Mouse (Mus musculus) CH12.LX (cell line): Measurements from ENCODE around the gene Chmp4b. TPM values are rescaled to one million over a fixed set of nuclear protein-coding genes. Genes with fewer than 3 reads are reported as not detected.

Source experiments
- DNase-seq: peaks from one replicate; pipeline ENCODE4 v3.0.0-alpha.2; 2013; ENCODE audit errors: extremely low read depth
- H3K27ac ChIP-seq: 2 replicates; pipeline ENCODE4 v1.5.1; 2012; ENCODE audit warnings: low read depth, mild to moderate bottlenecking, control low read depth, moderate library complexity; ENCODE audit not compliant: insufficient read depth
- H3K27me3 ChIP-seq: replicated peaks from 2 replicates; pipeline ENCODE3; 2012; ENCODE audit warnings: inconsistent platforms
- H3K36me3 ChIP-seq, 2 experiments: replicated peaks in 1 of 2; 2 replicates each; pipeline versions ENCODE3 to v1.6.1; 2012; ENCODE audit warnings: inconsistent platforms in 1 of 2, low read length in 1 of 2, mild to moderate bottlenecking in 1 of 2, mixed read lengths in 1 of 2, moderate library complexity in 1 of 2; ENCODE audit not compliant: control insufficient read depth in 1 of 2, insufficient read depth in 1 of 2
- H3K4me1 ChIP-seq, 2 experiments: 2 replicates each; pipeline ENCODE4 v1.6.1; 2012; ENCODE audit warnings: inconsistent platforms in 1 of 2, moderate library complexity in 1 of 2; ENCODE audit not compliant: insufficient read depth in 2 of 2, control insufficient read depth in 1 of 2
- H3K4me2 ChIP-seq: 2 replicates; pipeline ENCODE4 v1.6.1; 2012; ENCODE audit warnings: low read depth, mild to moderate bottlenecking, control low read depth; ENCODE audit not compliant: poor library complexity, insufficient read depth, severe bottlenecking
- H3K4me3 ChIP-seq, 3 experiments: fragments of 150-350 bp in 1 of 3; sonication (generic) in 1 of 3; replicated peaks in 1 of 3; 2 replicates each; pipeline versions ENCODE3 to v1.5.1; 2011 to 2012; ENCODE audit warnings: low read depth in 2 of 3, low read length in 2 of 3, mild to moderate bottlenecking in 2 of 3, moderate library complexity in 2 of 3, control low read depth in 1 of 3, improper control_type of control experiment in 1 of 3, inconsistent platforms in 1 of 3, mixed read lengths in 1 of 3; ENCODE audit not compliant: poor library complexity in 1 of 3
- H3K79me2 ChIP-seq: replicated peaks from 2 replicates; pipeline ENCODE4 v1.6.1; 2012; ENCODE audit warnings: mild to moderate bottlenecking, moderate library complexity; ENCODE audit not compliant: control insufficient read depth, poor library complexity, insufficient read depth, severe bottlenecking; ENCODE audit errors: extremely low read depth
- H3K9ac ChIP-seq: 2 replicates; pipeline ENCODE4 v1.6.1; 2012; ENCODE audit warnings: low read depth, mild to moderate bottlenecking, control low read depth, moderate library complexity; ENCODE audit not compliant: insufficient read depth
- H3K9me3 ChIP-seq: replicated peaks from 2 replicates; pipeline ENCODE3; 2012; ENCODE audit warnings: low read length, inconsistent platforms, mixed read lengths
- BHLHE40 ChIP-seq: IDR thresholded peaks from 2 replicates; pipeline ENCODE4 v1.6.1; 2011; ENCODE audit warnings: mild to moderate bottlenecking, low read depth, low read length, improper control_type of control experiment
- CHD2 ChIP-seq: IDR thresholded peaks from 2 replicates; pipeline ENCODE4 v1.6.1; 2011; ENCODE audit warnings: low read length, improper control_type of control experiment
- CTCF ChIP-seq, 2 experiments: IDR thresholded peaks in 1 of 2; conservative IDR thresholded peaks in 1 of 2; 2 replicates each; pipeline ENCODE4 v1.5.1; 2011 to 2012; ENCODE audit warnings: low read depth in 2 of 2, low read length in 2 of 2, improper control_type of control experiment in 1 of 2, inconsistent platforms in 1 of 2, mild to moderate bottlenecking in 1 of 2, moderate library complexity in 1 of 2
- E2F4 ChIP-seq: IDR thresholded peaks from 2 replicates; pipeline ENCODE4 v1.6.1; 2011; ENCODE audit warnings: low read depth, low read length, improper control_type of control experiment; ENCODE audit not compliant: insufficient replicate concordance
- EP300 ChIP-seq: IDR thresholded peaks from 2 replicates; pipeline ENCODE4 v1.6.1; 2011; ENCODE audit warnings: low read length, improper control_type of control experiment
- GABPA ChIP-seq: IDR thresholded peaks from 2 replicates; pipeline ENCODE4 v1.6.1; 2012; ENCODE audit warnings: low read depth, low read length, improper control_type of control experiment, inconsistent platforms; ENCODE audit not compliant: insufficient replicate concordance
- KAT2A ChIP-seq: IDR thresholded peaks from 2 replicates; pipeline ENCODE4 v1.6.1; 2012; ENCODE audit warnings: low read length, improper control_type of control experiment, inconsistent platforms; ENCODE audit not compliant: insufficient replicate concordance
- MAX ChIP-seq: IDR thresholded peaks from 2 replicates; pipeline ENCODE4 v1.6.1; 2011; ENCODE audit warnings: low read length, improper control_type of control experiment
- MAZ ChIP-seq: IDR thresholded peaks from 2 replicates; pipeline ENCODE4 v1.6.1; 2012; ENCODE audit warnings: low read depth, mild to moderate bottlenecking, inconsistent platforms, low read length, improper control_type of control experiment, moderate library complexity
- MEF2A ChIP-seq: IDR thresholded peaks from 2 replicates; pipeline ENCODE4 v1.6.1; 2014; ENCODE audit warnings: low read depth, mild to moderate bottlenecking, inconsistent platforms, low read length, improper control_type of control experiment, borderline replicate concordance
- MYC ChIP-seq: IDR thresholded peaks from 2 replicates; pipeline ENCODE4 v1.6.1; 2011; ENCODE audit warnings: low read depth, mild to moderate bottlenecking, improper control_type of control experiment, low read length
- NELFE ChIP-seq: IDR thresholded peaks from 2 replicates; pipeline ENCODE4 v1.6.1; 2011; ENCODE audit warnings: low read depth, low read length, improper control_type of control experiment
- NRF1 ChIP-seq: IDR thresholded peaks from 2 replicates; pipeline ENCODE4 v1.6.1; 2014; ENCODE audit warnings: low read depth, mild to moderate bottlenecking, inconsistent platforms, low read length, improper control_type of control experiment, moderate library complexity
- POLR2A ChIP-seq: IDR thresholded peaks from 2 replicates; pipeline ENCODE4 v1.6.1; 2011; ENCODE audit warnings: low read depth, mild to moderate bottlenecking, improper control_type of control experiment, low read length
- RAD21 ChIP-seq: IDR thresholded peaks from 2 replicates; pipeline ENCODE4 v1.6.1; 2011; ENCODE audit warnings: low read depth, mild to moderate bottlenecking, low read length, improper control_type of control experiment, moderate library complexity
- RCOR1 ChIP-seq: conservative IDR thresholded peaks from 2 replicates; pipeline ENCODE4 v1.6.1; 2012; ENCODE audit warnings: low read depth, mild to moderate bottlenecking, inconsistent platforms, low read length, improper control_type of control experiment
- TBP ChIP-seq: conservative IDR thresholded peaks from 2 replicates; pipeline ENCODE4 v1.6.1; 2011; ENCODE audit warnings: low read depth, low read length, improper control_type of control experiment
- TCF12 ChIP-seq: IDR thresholded peaks from 2 replicates; pipeline ENCODE4 v1.6.1; 2014; ENCODE audit warnings: low read depth, mild to moderate bottlenecking, inconsistent platforms, low read length, improper control_type of control experiment
- UBTF ChIP-seq: IDR thresholded peaks from 2 replicates; pipeline ENCODE4 v1.6.1; 2012; ENCODE audit warnings: low read depth, mild to moderate bottlenecking, inconsistent platforms, low read length, improper control_type of control experiment, moderate library complexity
- USF1 ChIP-seq: IDR thresholded peaks from 2 replicates; pipeline ENCODE4 v1.6.1; 2014; ENCODE audit warnings: low read depth, mild to moderate bottlenecking, inconsistent platforms, low read length, improper control_type of control experiment
- USF2 ChIP-seq: conservative IDR thresholded peaks from 2 replicates; pipeline ENCODE4 v1.6.1; 2011; ENCODE audit warnings: low read depth, low read length, improper control_type of control experiment
- ZC3H11A ChIP-seq: IDR thresholded peaks from 2 replicates; pipeline ENCODE4 v1.6.1; 2012; ENCODE audit warnings: low read depth, mild to moderate bottlenecking, inconsistent platforms, low read length, improper control_type of control experiment
- dilution Hi-C: fragments of 300-500 bp; cut with MboI; formaldehyde crosslinking; loops from 2 replicates; pipeline ENCODE4 v1.14.3; 2020; ENCODE audit warnings: low sequenced_read_pairs; ENCODE audit not compliant: extremely low pct_unique_long_range_greater_than_20kb, extremely low pct_ligation_motif_present
- in situ Hi-C: fragments of 300-500 bp; cut with MboI; formaldehyde crosslinking; loops from 3 replicates; pipeline ENCODE4 v1.14.3; 2019; ENCODE audit warnings: low sequenced_read_pairs, low pct_ligation_motif_present, low pct_unique_long_range_greater_than_20kb, mixed read lengths
- polyA plus RNA-seq: library from polyadenylated mRNA; unstranded; fragments of >175 nt; gene quantifications from 2 replicates; pipeline ENCODE4 v1.2.1, GENCODE M21; 2012; ENCODE audit warnings: low read depth; ENCODE audit not compliant: insufficient read length
- total RNA-seq, 2 experiments: library from RNA; depleted of rRNA; stranded (reverse); fragments of 300-350 nt in 1 of 2; fragments of >200 nt in 1 of 2; gene quantifications; 2 replicates each; pipeline ENCODE4 v1.2.3; 2012 to 2014

The Chmp4b gene
- total and polyA plus RNA-seq, 3 experiments, result 105 to 152 (median 113) TPM

DNA sequence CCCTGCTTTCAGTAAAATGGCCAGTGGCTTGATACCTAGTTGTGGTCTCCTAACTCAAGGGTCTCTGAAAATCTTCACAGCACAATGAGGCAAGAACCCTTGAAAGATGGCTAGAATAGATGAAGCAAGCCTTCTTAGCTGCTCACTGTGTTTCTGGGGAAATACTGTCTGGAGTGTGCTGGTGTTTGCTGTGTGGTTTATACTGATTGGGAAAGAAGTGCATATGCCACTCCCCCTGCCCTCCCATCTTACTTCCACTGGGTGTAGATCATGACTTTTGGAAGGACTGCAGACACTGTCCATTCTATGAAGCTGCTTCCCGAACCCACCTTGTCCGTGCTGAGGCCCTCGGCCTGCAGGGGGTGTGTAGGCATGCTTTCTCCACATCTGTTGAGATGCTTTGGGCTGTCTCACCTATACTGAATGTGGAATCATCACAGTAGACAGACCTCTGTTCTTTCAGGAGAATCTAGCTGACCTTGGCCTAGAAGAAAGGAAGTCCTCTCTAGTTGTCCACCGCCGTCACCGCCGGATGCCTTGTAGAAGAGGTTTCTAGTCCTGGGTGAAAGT is 33.5 kb downstream of the Chmp4b start:
- H3K4me1 ChIP-seq, result peaks cover 0 to 16% of the 10 kb centered on the region in 2 experiments; a peak in 2 of 4 replicates
- dilution Hi-C loops, result no loop called here
- no peaks in the 10 kb centered on the region for H3K27me3 ChIP-seq
- no peaks in the 10 kb centered on the region for H3K9me3 ChIP-seq
- H3K79me2 ChIP-seq, result peaks cover 21% of the 10 kb centered on the region
- no peak overlapping the region for H3K9ac ChIP-seq
- no peak for DNase-seq
- peaks cover 24 to 82% of the 10 kb centered on the region in 2 experiments for H3K36me3 ChIP-seq
- H3K4me2 ChIP-seq, result no peak overlapping the region
- no peak overlapping the region for H3K27ac ChIP-seq
- no peak for TF ChIP-seq TCF12
- TF ChIP-seq NELFE, result no peak
- no peak for TF ChIP-seq EP300
- TF ChIP-seq MAX, result no peak
- no peak for TF ChIP-seq UBTF
- no peak for TF ChIP-seq CTCF (conservative IDR thresholded peaks at IDR 0.05 in 1 of 2, IDR thresholded peaks at IDR 0.05 in 1 of 2; ENCODE audit: low read depth in 2 of 2, low read length in 2 of 2)
- no peak for TF ChIP-seq USF1
- in situ Hi-C loops, result no loop called here
- H3K4me3 ChIP-seq, result no peak overlapping the region

DNA sequence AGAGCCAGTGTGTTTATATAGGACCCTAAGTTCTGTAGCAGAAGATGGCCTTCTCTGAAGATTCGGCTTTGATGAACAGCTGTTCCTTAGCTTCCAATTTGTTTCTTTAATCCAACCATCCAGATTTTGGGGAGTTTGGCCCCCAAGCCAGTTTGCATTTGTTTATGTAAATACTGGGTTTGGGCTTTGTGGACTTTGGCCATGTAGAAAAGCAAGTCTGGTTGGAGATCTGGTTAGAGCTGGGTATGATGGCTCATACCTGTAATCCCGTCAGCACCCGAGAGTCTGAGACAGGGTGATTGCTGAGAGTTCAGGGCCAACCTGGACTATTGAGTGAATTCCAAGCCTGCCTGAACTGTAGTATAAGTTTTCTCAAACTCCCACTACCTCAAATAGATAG is 34.3 kb downstream of the Chmp4b start:
- Histone ChIP-seq H3K79me2 (peaks cover 15% of the 10 kb centered on the region), H3K9me3 (no peaks in the 10 kb centered on the region), H3K4me3 (no peak overlapping the region), H3K9ac (no peak overlapping the region), H3K36me3 (peaks cover 32 to 84% of the 10 kb centered on the region in 2 experiments), H3K4me1 (peaks cover 0 to 11% of the 10 kb centered on the region in 2 experiments; a peak in 1 of 4 replicates), H3K4me2 (no peak overlapping the region), H3K27ac (no peak overlapping the region), H3K27me3 (no peaks in the 10 kb centered on the region)
- in situ Hi-C loops (no loop called here), dilution Hi-C loops (no loop called here)
- TF ChIP-seq MAZ (no peak), MEF2A (no peak), ZC3H11A (no peak), USF1 (no peak), EP300 (no peak), RCOR1 (no peak), POLR2A (no peak), USF2 (no peak), NELFE (no peak), BHLHE40 (no peak), E2F4 (no peak), GABPA (no peak), KAT2A (no peak), UBTF (no peak), TBP (no peak), RAD21 (no peak), NRF1 (no peak), TCF12 (no peak), CHD2 (no peak), MYC (no peak)
- no peak for DNase-seq
